In the genomic region with DNA sequence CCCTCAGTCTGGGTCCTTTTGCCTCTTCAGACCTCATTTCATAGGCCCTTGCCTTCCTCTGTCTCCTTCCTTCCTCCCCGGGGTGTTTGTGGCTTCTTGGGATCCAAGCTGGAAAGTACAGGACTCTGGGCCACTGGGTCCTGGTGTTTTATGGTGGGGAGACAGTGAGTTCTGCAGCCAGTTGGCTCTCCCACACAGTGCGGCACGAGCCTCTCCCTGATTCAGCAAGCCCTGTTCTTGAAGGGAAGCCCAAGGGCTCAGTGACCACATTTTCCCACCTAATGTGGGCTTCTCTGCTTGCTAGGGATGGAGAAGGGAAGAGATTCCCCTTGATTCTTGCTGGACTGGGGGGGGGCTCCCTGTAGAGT, we compare ENCODE assay signal across 8 mouse cellular contexts. TPM values are rescaled to one million over a fixed set of nuclear protein-coding genes. Genes with fewer than 3 reads are reported as not detected.
DNase-seq lines count a peak whose midpoint lies in the region; ATAC-seq lines count a peak whose summit lies in the region.

No protein-coding gene starts in this region.

- peaks cover 45% of the 10 kb centered on the region for H3K27me3 ChIP-seq in erythroblast, embryonic 14.5 days (ENCODE audit: control insufficient read depth)
- H3K27me3 ChIP-seq in liver, embryonic 13.5 days = peaks cover 36% of the 10 kb centered on the region

- H3K9me3 ChIP-seq in erythroblast, embryonic 14.5 days (ENCODE audit: control insufficient read depth, low read length) = no peaks in the 10 kb centered on the region; the same call in 1 of the 2 replicates
- no peaks in the 10 kb centered on the region for H3K9me3 ChIP-seq in liver, embryonic 13.5 days (replicated peaks)

- H3K4me3 ChIP-seq in erythroblast, embryonic 14.5 days (replicated peaks) = peak overlapping the region; percentile 62
- peak overlapping the region; percentile 58 for H3K4me3 ChIP-seq in liver, embryonic 13.5 days (replicated peaks)

- ATAC-seq in erythroblast, adult 5-6 weeks (replicated peaks; ENCODE audit: low FRiP score, poor library complexity, severe bottlenecking) = no peak
- ATAC-seq in liver, embryonic 13.5 days (ENCODE audit: low read depth) = no peak

- WGBS in liver, embryonic 13.5 days (ENCODE audit: insufficient replicate concordance) = 35% methylated on average over 3 of the region's 3 CpGs

- peak overlapping the region; percentile 89 for H3K4me2 ChIP-seq in liver, embryonic 13.5 days

- H3K36me3 ChIP-seq in erythroblast, embryonic 14.5 days (ENCODE audit: control insufficient read depth) = no peaks in the 10 kb centered on the region
- no peaks in the 10 kb centered on the region for H3K36me3 ChIP-seq in liver, embryonic 13.5 days

- H3K27ac ChIP-seq in liver, embryonic 13.5 days = peak overlapping the region; percentile 81

- peak overlapping the region; percentile 63 for H3K9ac ChIP-seq in liver, embryonic 13.5 days

- peak; percentile 23 for DNase-seq in urinary bladder, postnatal 14 days (ENCODE audit: low spot score)
- no peak for DNase-seq in urinary bladder, postnatal 4 days (ENCODE audit: low spot score in 2 of 2)
- no peak for DNase-seq in liver, embryonic 13.5 days
- DNase-seq in retina, postnatal 1 day = no peak
- DNase-seq in frontal cortex, postnatal 14 days (ENCODE audit: low spot score in 2 of 2) = no peak
- DNase-seq in thymus, postnatal 36 days = no peak

- H3K4me1 ChIP-seq in erythroblast, embryonic 14.5 days (ENCODE audit: control insufficient read depth) = peaks cover 38% of the 10 kb centered on the region
- peaks cover 96% of the 10 kb centered on the region for H3K4me1 ChIP-seq in liver, embryonic 13.5 days (replicated peaks)

RNA-seq across cellular contexts. Expression of a gene that starts 14.9 kb away (rescaled TPM):
- polyA plus RNA-seq in erythroblast, embryonic 14.5 days (2012) = 0.20 and 0.32 TPM in 2 replicates
- total RNA-seq in erythroblast, adult 5-6 weeks (2015; ENCODE audit: low replicate concordance) = 13.1 and 13.2 TPM in 2 replicates
- total RNA-seq in erythroblast, adult 5-6 weeks (2017; ENCODE audit: low replicate concordance) = 2.8 TPM in 2 replicates
- 3.4 and 3.8 TPM in 2 replicates for polyA plus RNA-seq in liver, embryonic 13.5 days (2015; fragmentation: Nextera tagmentation; extraction: Ambion mirVana)

RNA-seq across cellular contexts. Expression of a gene that starts 34.9 kb away (rescaled TPM):
- 0.76 and 0.82 TPM in 2 replicates for polyA plus RNA-seq in erythroblast, embryonic 14.5 days (2012)
- 20.0 and 20.1 TPM in 2 replicates for total RNA-seq in erythroblast, adult 5-6 weeks (2015; ENCODE audit: low replicate concordance)
- 46.7 and 54.2 TPM in 2 replicates for total RNA-seq in erythroblast, adult 5-6 weeks (2017; ENCODE audit: low replicate concordance)
- 69.1 and 79.8 TPM in 2 replicates for polyA plus RNA-seq in liver, embryonic 13.5 days (2015; fragmentation: Nextera tagmentation; extraction: Ambion mirVana)

RNA-seq across cellular contexts. Expression of a gene that starts 40.3 kb away (rescaled TPM):
- polyA plus RNA-seq in erythroblast, embryonic 14.5 days (2012) = not detected in 2 replicates
- total RNA-seq in erythroblast, adult 5-6 weeks (2015; ENCODE audit: low replicate concordance) = not detected in 2 replicates
- not detected in 2 replicates for total RNA-seq in erythroblast, adult 5-6 weeks (2017; ENCODE audit: low replicate concordance)
- not detected in 2 replicates for polyA plus RNA-seq in liver, embryonic 13.5 days (2015; fragmentation: Nextera tagmentation; extraction: Ambion mirVana)

Comparison
In these comparisons a context has a peak if more than half of its experiments do, and no peak if none do; other contexts are left out.
1. RNA of a gene that starts 34.9 kb away (polyA plus RNA-seq): 69.1 to 79.8 TPM in liver, embryonic 13.5 days; 0.76 to 0.82 TPM in erythroblast, embryonic 14.5 days; every median in the first group is over 10 times any median in the second.